Mouse (Mus musculus) C2C12 (cell line): Measurements from ENCODE around the gene Kdm2b.

Source experiments
- CEBPB ChIP-seq: IDR thresholded peaks from one replicate; pipeline ENCODE4 v1.6.1; 2011; ENCODE audit warnings: low read depth, mild to moderate bottlenecking, control low read depth, moderate library complexity
- CTCF ChIP-seq: IDR thresholded peaks from one replicate; pipeline ENCODE4 v1.5.1; 2011; ENCODE audit not compliant: control insufficient read depth, insufficient read depth, insufficient read length

DNA sequence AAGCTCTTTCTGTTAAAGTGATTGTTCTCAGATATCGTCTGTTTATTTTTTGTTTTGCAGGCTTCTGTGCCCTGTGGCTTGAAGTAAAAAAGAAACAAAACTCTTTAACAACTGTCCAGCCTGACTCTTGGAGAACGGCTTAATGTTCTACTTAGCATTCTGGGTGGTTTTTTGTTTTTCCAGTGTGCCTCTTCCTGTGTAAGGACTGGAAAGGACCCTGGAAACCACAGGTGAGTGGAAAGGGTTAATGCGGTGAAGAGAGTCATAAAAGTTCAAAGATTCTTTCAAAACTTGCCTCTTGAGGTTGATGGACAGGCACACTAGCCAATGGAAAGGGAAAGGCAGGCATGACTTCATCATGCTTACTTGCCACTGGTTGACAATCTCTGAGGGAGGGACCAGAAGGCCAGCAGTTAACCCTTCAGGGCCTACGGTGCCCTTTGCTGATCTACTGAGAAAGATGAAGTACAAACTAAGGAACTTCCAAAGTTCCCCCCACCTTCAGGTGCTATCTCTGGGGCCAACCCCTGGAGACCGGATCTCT is 4.8 kb upstream of the Kdm2b start:
- no peak for TF ChIP-seq CTCF
- TF ChIP-seq CEBPB = no peak
